Mouse (Mus musculus) heart, postnatal 0 days (tissue): ENCODE data around the gene Rpl6.
"Not testable (repeated sequence)": the region's sequence is repeated elsewhere in the genome, so short reads cannot be mapped to it uniquely, and the experiment has no call there.

Experiments used
- CTCF ChIP-seq: IDR thresholded peaks from 2 replicates; pipeline ENCODE4 v1.5.1; 2016; ENCODE audit warnings: antibody characterized with exemption, control low read depth, low read depth
- EP300 ChIP-seq: IDR thresholded peaks from 2 replicates; pipeline ENCODE4 v1.6.1; 2016; ENCODE audit warnings: antibody characterized with exemption, low read depth

GRCm38 (mm10) chr5:121224020-121224419 lies 19.7 kb downstream of the Rpl6 start:
- not testable (repeated sequence) for TF ChIP-seq EP300, CTCF
